Mouse (Mus musculus) thymus, postnatal 0 days (tissue): Measurements from ENCODE around the gene Gm973. TPM values are rescaled to one million over a fixed set of nuclear protein-coding genes. Genes with fewer than 3 reads are reported as not detected.

Source experiments
- DNase-seq: peaks from one replicate; pipeline ENCODE4 v3.0.0-alpha.2; 2015; ENCODE audit warnings: low spot score
- polyA plus RNA-seq: library from polyadenylated mRNA; unstranded; fragments of >200 nt; fragmentation: Nextera tagmentation; extraction: Ambion mirVana; gene quantifications from 2 replicates; pipeline ENCODE4 v1.2.1, GENCODE M21; 2015

The Gm973 gene
- polyA plus RNA-seq, 1 experiment from 2014 or later, result 1.4 TPM

DNA sequence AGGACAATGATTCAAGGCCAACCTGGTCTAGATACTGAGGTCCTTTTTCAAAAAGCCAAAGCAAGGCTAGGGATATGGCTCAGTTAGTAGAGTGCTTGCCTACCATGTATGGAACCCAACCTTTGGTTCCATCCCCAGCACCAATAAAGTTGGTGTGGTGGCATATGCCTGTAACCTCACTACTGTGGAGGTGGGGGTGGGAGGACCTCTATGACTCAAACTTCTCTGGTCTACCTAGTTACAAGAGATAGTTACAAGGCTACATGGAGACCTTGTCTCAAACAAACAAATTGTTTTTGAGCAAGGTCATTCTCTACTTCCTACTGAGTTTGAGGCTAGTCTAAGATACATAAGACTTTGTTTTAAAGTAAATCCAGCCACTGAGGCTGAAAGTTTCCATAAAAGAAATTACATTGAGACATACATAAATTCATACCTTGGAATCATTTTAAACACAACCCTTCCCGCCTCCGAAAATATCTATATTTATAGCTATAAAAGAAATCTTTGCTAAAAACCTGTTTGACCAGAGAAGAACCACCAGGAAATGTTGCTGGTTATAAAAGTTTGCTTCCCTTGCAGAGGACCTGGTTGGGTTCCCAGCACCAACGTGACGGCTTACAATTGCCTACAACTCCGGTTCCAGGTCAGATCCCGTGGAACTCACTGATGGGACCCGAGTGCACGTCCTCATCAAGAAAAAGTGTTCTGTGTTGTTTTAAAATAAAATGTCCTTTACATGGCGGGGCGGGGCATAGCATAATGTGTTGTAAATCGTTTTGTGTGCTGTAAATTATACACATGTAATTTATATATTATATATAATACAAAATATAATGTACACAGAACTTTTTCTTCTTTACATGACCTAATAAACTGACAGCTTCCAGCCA lies 168.1 kb downstream of the Gm973 start:
- DNase-seq, result no peak

DNA sequence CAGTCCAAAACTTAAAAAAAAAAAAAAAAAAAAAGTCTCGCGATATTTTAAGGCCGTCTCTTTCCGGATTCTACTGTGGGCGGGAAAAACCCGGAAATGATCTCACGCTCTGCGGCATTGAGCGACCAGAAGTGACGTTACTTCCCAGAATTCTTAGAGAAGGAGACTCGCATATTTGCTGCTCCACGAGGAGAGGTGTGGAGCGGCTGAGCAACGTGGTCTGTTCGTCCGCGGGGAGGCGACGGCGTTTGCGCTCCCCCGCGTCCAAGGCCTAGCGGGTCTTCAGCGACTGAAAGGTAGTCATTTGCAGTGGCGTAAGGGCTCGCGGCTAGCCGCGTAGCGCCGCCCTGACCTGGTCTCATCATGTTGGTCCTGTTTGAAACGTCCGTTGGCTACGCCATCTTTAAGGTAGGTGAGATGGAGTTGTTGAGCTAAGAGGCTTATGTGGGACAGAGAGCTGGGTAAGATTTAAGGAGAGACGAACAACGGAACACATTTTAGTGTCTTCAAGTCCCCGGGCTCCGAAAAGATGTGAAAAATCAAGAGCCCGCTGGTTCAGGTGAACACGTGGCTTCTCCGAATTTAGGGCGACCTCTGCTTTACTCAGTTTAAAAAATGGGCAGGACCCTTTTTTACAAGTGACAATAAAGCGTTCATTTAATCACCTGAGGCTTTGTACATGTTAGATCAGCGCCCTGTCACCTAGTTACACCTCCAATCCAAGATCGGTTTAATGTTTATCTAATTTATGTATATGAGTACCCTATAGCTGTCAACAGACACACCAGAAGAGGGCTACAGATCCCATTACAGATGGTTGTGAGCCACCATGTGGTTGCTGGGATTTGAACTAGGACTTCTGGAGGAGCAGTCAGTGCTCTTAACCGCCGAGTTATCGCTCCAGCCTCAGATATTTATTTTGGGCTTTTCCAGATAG lies 169.0 kb downstream of the Gm973 start, which contains the start of gene Nop58:
Gene Nop58, plus strand, starts transcription at position 153 of the 937 bp plus-strand sequence.
- peak; percentile 96 for DNase-seq

Other genes starting within 250 kb of the Gm973 start
- 2.3 TPM in 2 replicates for gene Fzd7, start 33.8 kb upstream of the Gm973 start, polyA plus RNA-seq
- gene Sumo1, start 154.6 kb downstream of the Gm973 start, polyA plus RNA-seq, result 462 and 481 TPM in 2 replicates
- 251 and 273 TPM in 2 replicates for gene Nop58, start 168.7 kb downstream of the Gm973 start, polyA plus RNA-seq
- 2.7 and 3.4 TPM in 2 replicates for gene Bmpr2, start 247.1 kb downstream of the Gm973 start, polyA plus RNA-seq